Mouse (Mus musculus) liver, embryonic 14.5 days (tissue): ENCODE measurements around the gene Htra1. TPM values are rescaled to one million over a fixed set of nuclear protein-coding genes. Genes with fewer than 3 reads are reported as not detected.

Source experiments
- ATAC-seq: fragments of 200-750 bp; cut with Nextera tagmentation; 2 replicates; pipeline ENCODE4 v1.8.0; 2017; ENCODE audit warnings: moderate number of reproducible peaks, mild to moderate bottlenecking, moderate library complexity; ENCODE audit not compliant: insufficient read depth
- DNase-seq, 3 experiments: peaks; one replicate each; pipeline ENCODE4 v3.0.0-alpha.2; 2012 to 2013; ENCODE audit warnings: low read depth in 3 of 3, low spot score in 3 of 3
- H3K27ac ChIP-seq: fragments of 300-500 bp; sonication (generic); 2 replicates; pipeline ENCODE4 v1.5.1; 2014; ENCODE audit warnings: moderate library complexity, mild to moderate bottlenecking, control low read depth, inconsistent platforms
- H3K27me3 ChIP-seq: fragments of 300-500 bp; sonication (generic); 2 replicates; pipeline ENCODE4 v1.6.1; 2014; ENCODE audit warnings: mild to moderate bottlenecking, low read length, moderate library complexity; ENCODE audit not compliant: control insufficient read depth, insufficient read depth
- H3K36me3 ChIP-seq: fragments of 300-500 bp; sonication (generic); replicated peaks from 2 replicates; pipeline ENCODE4 v1.6.1; 2014; ENCODE audit warnings: low read depth; ENCODE audit not compliant: control insufficient read depth, insufficient read depth
- H3K4me1 ChIP-seq, 2 experiments: fragments of 200-500 bp in 1 of 2; fragments of 300-500 bp in 1 of 2; sonication (generic) in 1 of 2; replicated peaks; 2 replicates each; pipeline ENCODE4 v1.6.1; 2012 to 2014; ENCODE audit warnings: antibody characterized with exemption in 1 of 2, inconsistent platforms in 1 of 2, low read length in 1 of 2; ENCODE audit not compliant: control insufficient read depth in 2 of 2, insufficient read depth in 2 of 2
- H3K4me2 ChIP-seq: fragments of 300-500 bp; sonication (generic); 2 replicates; pipeline ENCODE4 v1.6.1; 2014; ENCODE audit warnings: low read depth, mild to moderate bottlenecking, control low read depth, moderate library complexity
- H3K4me3 ChIP-seq, 2 experiments: fragments of 200-500 bp in 1 of 2; fragments of 300-500 bp in 1 of 2; sonication (generic) in 1 of 2; 2 replicates each; pipeline ENCODE4 v1.5.1; 2012 to 2014; ENCODE audit warnings: low read depth in 2 of 2, low read length in 2 of 2, mild to moderate bottlenecking in 2 of 2, control low read depth in 1 of 2, inconsistent platforms in 1 of 2, moderate library complexity in 1 of 2; ENCODE audit not compliant: insufficient read depth in 1 of 2
- H3K9ac ChIP-seq: fragments of 300-500 bp; sonication (generic); replicated peaks from 2 replicates; pipeline ENCODE4 v1.6.1; 2014; ENCODE audit warnings: mild to moderate bottlenecking, control low read depth, moderate library complexity
- H3K9me3 ChIP-seq: fragments of 300-500 bp; sonication (generic); 2 replicates; pipeline ENCODE4 v1.6.1; 2016; ENCODE audit warnings: low read length, mixed read lengths; ENCODE audit not compliant: control insufficient read depth
- CTCF ChIP-seq: IDR thresholded peaks from 2 replicates; pipeline ENCODE4 v1.5.1; 2016; ENCODE audit warnings: antibody characterized with exemption, low read depth, control low read depth
- EP300 ChIP-seq: IDR thresholded peaks from 2 replicates; pipeline ENCODE4 v1.6.1; 2016; ENCODE audit warnings: antibody characterized with exemption, low read depth
- WGBS: fragments of 180-500 bp; shearing (Covaris S2); extraction: QIAGEN DNeasy Blood & Tissue Kit; methylation state at CpG from one replicate; pipeline ENCODE4 v1.1.7; 2014; ENCODE audit not compliant: insufficient replicate concordance; 5-methylcytosine and 5-hydroxymethylcytosine counted together
- polyA plus RNA-seq, 2 experiments: library from polyadenylated mRNA; depleted of rRNA in 1 of 2; stranded (reverse) in 1 of 2; unstranded in 1 of 2; fragments of >200 nt; fragmentation: Nextera tagmentation in 1 of 2; extraction: Ambion mirVana in 1 of 2; gene quantifications; 2 replicates each; pipeline versions ENCODE4 v1.2.1 to v1.2.3; 2012 to 2014

Gene Htra1
- polyA plus RNA-seq (2012; rRNA removed) (0.12 and 0.30 TPM in 2 replicates), polyA plus RNA-seq (2014; fragmentation: Nextera tagmentation; extraction: Ambion mirVana) (0.17 and 0.25 TPM in 2 replicates)

- Histone ChIP-seq H3K4me2 (peak within 1 kb of the TSS; percentile 51), H3K4me1 (no peaks in the 10 kb centered on the region), H3K27me3 (peaks cover 50% of the 10 kb centered on the region), H3K9ac (no peak within 1 kb of the TSS), H3K36me3 (no peaks in the 10 kb centered on the region), H3K27ac (no peak within 1 kb of the TSS), H3K9me3 (no peaks in the 10 kb centered on the region), H3K4me3 (peak within 1 kb of the TSS; percentile 26 to 37; a peak in 3 of 4 replicates)
- WGBS: under 1% methylated on average over 70 of the region's 70 CpGs
- DNase-seq (no peak), ATAC-seq (no peak)
- TF ChIP-seq CTCF: no peak
- no peak for TF ChIP-seq EP300
Measured at GRCm38 (mm10) chr7:130935793-130936471, at the start of gene Htra1. Gene Htra1, plus strand, starts transcription at chr7:130936111.

DNA sequence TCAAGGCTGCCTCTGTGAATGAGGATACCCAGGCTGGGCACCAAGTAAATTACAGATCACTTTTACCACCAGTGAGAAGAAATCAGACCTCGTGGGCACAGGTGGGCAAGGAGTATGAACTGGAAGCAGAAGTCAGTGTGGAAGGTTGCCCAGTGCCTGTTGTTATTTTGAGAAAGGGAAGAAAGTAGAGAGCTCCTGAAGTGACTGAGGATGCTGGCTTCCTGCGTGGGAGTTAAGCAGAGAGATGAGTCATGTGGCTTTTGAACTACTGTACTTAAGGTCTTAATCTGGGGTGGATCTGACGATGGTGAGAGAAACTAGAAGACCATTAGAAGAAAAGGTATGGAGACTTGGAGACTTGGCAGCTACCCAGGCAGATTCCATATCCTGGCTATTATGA, 49.7 kb upstream of the Htra1 start:
- Histone ChIP-seq H3K4me1 (no peaks in the 10 kb centered on the region), H3K4me2 (no peak overlapping the region), H3K36me3 (no peaks in the 10 kb centered on the region), H3K9me3 (no peaks in the 10 kb centered on the region), H3K27me3 (no peaks in the 10 kb centered on the region), H3K27ac (no peak overlapping the region), H3K4me3 (no peak overlapping the region), H3K9ac (no peak overlapping the region)
- ATAC-seq (no peak), DNase-seq (no peak)
- WGBS: 34% methylated on average over 3 of the region's 3 CpGs
- no peak for TF ChIP-seq EP300
- TF ChIP-seq CTCF: no peak

DNA sequence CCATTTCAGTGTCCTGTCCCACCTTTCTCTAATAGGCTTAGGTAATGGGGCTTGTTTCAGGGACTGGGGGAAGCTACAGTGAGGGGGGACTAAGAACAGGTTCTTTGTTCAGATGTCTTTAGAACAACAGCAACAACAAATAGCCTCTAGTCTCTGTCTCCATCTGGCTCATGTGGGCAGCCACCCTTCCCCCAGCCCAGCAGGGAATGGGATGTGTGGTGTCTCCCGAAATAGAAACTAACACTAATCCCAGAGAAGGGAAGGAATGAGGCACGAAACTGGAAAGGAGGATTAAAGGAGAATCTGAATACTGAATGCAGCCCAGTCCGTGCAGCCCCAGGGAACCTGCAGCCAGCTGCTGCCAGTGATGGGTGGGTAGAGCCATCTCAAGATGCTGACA, 48.0 kb upstream of the Htra1 start:
- no peak for DNase-seq
- TF ChIP-seq EP300: no peak
- TF ChIP-seq CTCF: no peak
- Histone ChIP-seq H3K27me3 (no peaks in the 10 kb centered on the region), H3K27ac (no peak overlapping the region), H3K9me3 (no peaks in the 10 kb centered on the region), H3K9ac (no peak overlapping the region), H3K4me2 (no peak overlapping the region), H3K4me3 (no peak overlapping the region), H3K36me3 (no peaks in the 10 kb centered on the region), H3K4me1 (no peaks in the 10 kb centered on the region)
- ATAC-seq: no peak
- WGBS: 46% methylated on average over 3 of the region's 3 CpGs

DNA sequence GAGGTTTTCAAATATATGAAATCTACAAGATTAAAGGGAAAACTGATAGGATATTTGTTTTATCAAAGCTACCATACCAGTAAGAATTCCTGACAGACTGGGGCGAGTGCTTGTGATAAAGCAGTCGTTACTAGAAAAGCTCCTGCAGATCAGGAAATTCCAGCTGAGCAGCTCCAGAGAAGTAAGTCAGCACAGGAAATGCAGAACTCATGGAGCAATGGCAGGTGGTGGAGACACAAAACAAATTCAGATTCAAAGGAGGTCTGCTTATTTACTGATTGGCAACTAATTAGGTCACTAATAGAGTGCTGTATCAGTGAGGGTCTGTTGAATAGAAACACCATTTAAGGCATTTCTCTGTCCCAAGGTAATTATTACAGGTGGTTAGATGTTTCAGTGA, 45.0 kb upstream of the Htra1 start:
- ATAC-seq (no peak), DNase-seq (no peak)
- 32% methylated on average over 2 of the region's 2 CpGs for WGBS
- no peaks in the 10 kb centered on the region for H3K27me3 ChIP-seq
- no peak overlapping the region for H3K9ac ChIP-seq
- H3K4me1 ChIP-seq: no peaks in the 10 kb centered on the region
- no peaks in the 10 kb centered on the region for H3K36me3 ChIP-seq
- no peak overlapping the region for H3K27ac ChIP-seq
- no peak overlapping the region for H3K4me2 ChIP-seq
- TF ChIP-seq EP300 (no peak), CTCF (no peak)
- no peak overlapping the region for H3K4me3 ChIP-seq
- no peaks in the 10 kb centered on the region for H3K9me3 ChIP-seq

- TF ChIP-seq CTCF: no peak
- Histone ChIP-seq H3K4me3 (no peak overlapping the region), H3K4me1 (no peaks in the 10 kb centered on the region), H3K4me2 (no peak overlapping the region), H3K36me3 (no peaks in the 10 kb centered on the region), H3K27ac (no peak overlapping the region), H3K27me3 (no peaks in the 10 kb centered on the region), H3K9ac (no peak overlapping the region), H3K9me3 (no peaks in the 10 kb centered on the region)
- ATAC-seq (no peak), DNase-seq (no peak)
- 58% methylated on average over 6 of the region's 6 CpGs for WGBS
Measured at GRCm38 (mm10) chr7:130892973-130893372, 42.9 kb upstream of the Htra1 start.
